Comparison of ENCODE assay signal across 14 mouse cellular contexts in the genomic region with DNA sequence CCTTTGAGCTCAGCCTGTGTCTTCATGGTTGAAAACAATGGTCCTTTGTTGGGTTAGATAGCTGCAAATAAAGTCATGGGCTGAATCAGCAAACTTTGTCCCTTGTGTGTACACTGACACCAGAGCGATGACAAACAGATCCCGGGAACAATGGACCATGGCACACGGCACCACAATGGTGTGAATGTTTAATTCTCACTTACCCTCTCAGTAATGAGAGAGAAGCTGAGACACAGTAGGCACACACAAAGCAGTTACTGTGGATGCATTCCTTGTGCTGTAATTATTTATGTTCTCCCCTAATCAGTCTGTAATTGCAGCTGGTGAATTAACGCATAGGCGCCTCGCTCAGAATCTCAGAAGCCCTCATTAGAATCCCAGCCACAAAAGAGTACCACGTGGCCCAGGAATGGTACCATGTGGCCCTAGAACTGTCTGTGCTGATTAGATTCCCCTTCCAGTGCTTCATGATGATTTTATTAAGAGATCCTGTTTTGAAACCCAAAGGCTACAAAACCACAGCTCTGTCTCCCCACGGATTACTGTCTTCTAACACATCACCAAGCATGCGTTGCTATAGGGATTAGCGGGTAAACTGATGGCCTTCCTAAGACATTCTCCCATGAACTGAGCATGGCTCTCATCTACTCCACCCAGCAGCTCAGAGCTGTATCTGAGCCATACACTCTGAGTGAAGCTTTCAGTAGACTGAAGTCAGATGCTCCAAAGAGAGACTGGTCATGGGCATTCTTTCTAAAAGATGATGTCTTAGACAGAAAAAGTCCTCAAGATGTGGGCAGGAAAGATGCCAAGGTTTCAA.
DNase-seq lines count a peak whose midpoint lies in the region; ATAC-seq and TF ChIP-seq lines count a peak whose summit lies in the region.
"Had no signal": no experiment of that assay in that cellular context is flagged by ENCODE, and none has a peak within 500 bp of the region (broad histone marks: within the 10 kb centered on the region; RNA-seq: fewer than 3 reads in every experiment).

No protein-coding gene starts in this region.

- no peak overlapping the region for H3K4me2 ChIP-seq in midbrain, embryonic 12.5 days (replicated peaks)
- H3K4me2 ChIP-seq in forebrain, embryonic 15.5 days (replicated peaks) = no peak overlapping the region
- no peak overlapping the region for H3K4me2 ChIP-seq in neural tube, embryonic 14.5 days (ENCODE audit: low read depth, low read length)
- H3K4me2 ChIP-seq: heart, embryonic 12.5 days; lung, embryonic 14.5 days had no signal

- no peak overlapping the region for H3K9ac ChIP-seq in midbrain, embryonic 12.5 days (replicated peaks)
- no peak overlapping the region for H3K9ac ChIP-seq in forebrain, embryonic 15.5 days (replicated peaks)
- no peak overlapping the region for H3K9ac ChIP-seq in neural tube, embryonic 14.5 days (replicated peaks; ENCODE audit: low read depth, low read length)
- H3K9ac ChIP-seq: heart, embryonic 12.5 days; lung, embryonic 14.5 days had no signal

- no peak for TF ChIP-seq POLR2A in thymus, adult 2 months (IDR thresholded peaks at IDR 0.05; ENCODE audit: control insufficient read depth, extremely low read depth, insufficient read depth, low read length, poor library complexity)

- H3K27ac ChIP-seq in midbrain, embryonic 12.5 days (replicated peaks) = no peak overlapping the region
- H3K27ac ChIP-seq in midbrain, embryonic 10.5 days (replicated peaks) = no peak overlapping the region
- peak overlapping the region; percentile 60 for H3K27ac ChIP-seq in forebrain, embryonic 15.5 days (replicated peaks)
- H3K27ac ChIP-seq in neural tube, embryonic 14.5 days (ENCODE audit: low read depth, low read length) = no peak overlapping the region
- no peak overlapping the region for H3K27ac ChIP-seq in thymus, adult 2 months (ENCODE audit: control insufficient read depth, insufficient read depth, low read length)

- peak; percentile 7 for DNase-seq in cerebellum, adult 9-11 months
- no peak for DNase-seq in cerebellum, postnatal 25 days
- DNase-seq in midbrain, embryonic 10.5 days (ENCODE audit: low spot score) = no peak
- DNase-seq in thymus, adult 2 months = no peak
- DNase-seq in adrenal gland, postnatal 14 days = no peak
- DNase-seq: adrenal gland, adult 2 months; cerebellum, adult 9-10 months; kidney, adult 18-20 months; lung, embryonic 14.5 days had no signal

- no peaks in the 10 kb centered on the region; the same call in 1 of the 2 replicates for H3K27me3 ChIP-seq in midbrain, embryonic 12.5 days
- no peaks in the 10 kb centered on the region for H3K27me3 ChIP-seq in midbrain, embryonic 10.5 days (ENCODE audit: low read depth, poor library complexity, severe bottlenecking)
- peaks cover 13% of the 10 kb centered on the region; the same call in 1 of the 2 replicates for H3K27me3 ChIP-seq in forebrain, embryonic 15.5 days
- H3K27me3 ChIP-seq in neural tube, embryonic 14.5 days (ENCODE audit: control insufficient read depth, insufficient read depth, low read length) = no peaks in the 10 kb centered on the region
- H3K27me3 ChIP-seq in thymus, adult 2 months (ENCODE audit: control insufficient read depth, insufficient read depth, low read length) = no peaks in the 10 kb centered on the region
- H3K27me3 ChIP-seq: heart, embryonic 12.5 days had no signal

- no peaks in the 10 kb centered on the region for H3K36me3 ChIP-seq in midbrain, embryonic 12.5 days
- no peaks in the 10 kb centered on the region for H3K36me3 ChIP-seq in midbrain, embryonic 10.5 days
- H3K36me3 ChIP-seq in forebrain, embryonic 15.5 days = no peaks in the 10 kb centered on the region
- no peaks in the 10 kb centered on the region for H3K36me3 ChIP-seq in neural tube, embryonic 14.5 days (ENCODE audit: control insufficient read depth, insufficient read depth, low read length)
- H3K36me3 ChIP-seq in thymus, adult 2 months (ENCODE audit: control insufficient read depth, insufficient read depth, low read length) = no peaks in the 10 kb centered on the region
- H3K36me3 ChIP-seq: G1E; heart, embryonic 12.5 days had no signal

- 0 out of 2 replicates have a peak, but pooled peaks have one; percentile 30 for ATAC-seq in midbrain, embryonic 12.5 days (ENCODE audit: low FRiP score, low read depth)
- peak; percentile 95 for ATAC-seq in forebrain, embryonic 15.5 days (replicated peaks)
- peak; percentile 56 for ATAC-seq in neural tube, embryonic 14.5 days (ENCODE audit: low read depth)

- no peak for TF ChIP-seq CTCF in thymus, adult 2 months (IDR thresholded peaks at IDR 0.05; ENCODE audit: borderline replicate concordance, control insufficient read depth, extremely low read depth, insufficient read depth, low read length, poor library complexity)

- 63% methylated on average over 10 of the region's 10 CpGs for WGBS in midbrain, embryonic 12.5 days
- WGBS in midbrain, embryonic 10.5 days = 81% methylated on average over 10 of the region's 10 CpGs
- WGBS in forebrain, embryonic 15.5 days = 16% methylated on average over 10 of the region's 10 CpGs
- 40% methylated on average over 10 of the region's 10 CpGs for WGBS in neural tube, embryonic 14.5 days
- WGBS in thymus, adult 2 months = 87% methylated on average over 10 of the region's 10 CpGs

- no peak overlapping the region for H3K4me3 ChIP-seq in midbrain, embryonic 12.5 days
- no peak overlapping the region for H3K4me3 ChIP-seq in midbrain, embryonic 10.5 days
- H3K4me3 ChIP-seq in forebrain, embryonic 15.5 days = no peak overlapping the region
- H3K4me3 ChIP-seq in neural tube, embryonic 14.5 days (ENCODE audit: low read depth, low read length) = no peak overlapping the region
- no peak overlapping the region for H3K4me3 ChIP-seq in thymus, adult 2 months (ENCODE audit: control insufficient read depth, insufficient read depth, low read length)
- H3K4me3 ChIP-seq: heart, embryonic 12.5 days had no signal

- H3K9me3 ChIP-seq in midbrain, embryonic 12.5 days = no peaks in the 10 kb centered on the region
- H3K9me3 ChIP-seq in midbrain, embryonic 10.5 days (replicated peaks) = no peaks in the 10 kb centered on the region
- H3K9me3 ChIP-seq in forebrain, embryonic 15.5 days = no peaks in the 10 kb centered on the region
- no peaks in the 10 kb centered on the region for H3K9me3 ChIP-seq in neural tube, embryonic 14.5 days (ENCODE audit: control insufficient read depth, low read length)
- H3K9me3 ChIP-seq: heart, embryonic 12.5 days had no signal

- H3K4me1 ChIP-seq in midbrain, embryonic 12.5 days = peaks cover 3% of the 10 kb centered on the region; the same call in 1 of the 2 replicates
- H3K4me1 ChIP-seq in midbrain, embryonic 10.5 days = peaks cover 9% of the 10 kb centered on the region
- peaks cover 12% of the 10 kb centered on the region for H3K4me1 ChIP-seq in forebrain, embryonic 15.5 days
- no peaks in the 10 kb centered on the region for H3K4me1 ChIP-seq in neural tube, embryonic 14.5 days (ENCODE audit: control insufficient read depth, insufficient read depth, low read length)
- no peaks in the 10 kb centered on the region for H3K4me1 ChIP-seq in thymus, adult 2 months (replicated peaks; ENCODE audit: control insufficient read depth, insufficient read depth, low read length)
- H3K4me1 ChIP-seq: heart, embryonic 12.5 days had no signal

Comparison
In these comparisons a context has a peak if more than half of its experiments do, and no peak if none do; other contexts are left out.
1. ATAC-seq: peak in every context shown above with its lines; median percentile 95 in forebrain, embryonic 15.5 days; 56 in neural tube, embryonic 14.5 days; 30 in midbrain, embryonic 12.5 days.